Mouse (Mus musculus) E14TG2a.4 (cell line): ENCODE data around the gene Gosr2.
"Not testable (repeated sequence)": the region's sequence is repeated elsewhere in the genome, so short reads cannot be mapped to it uniquely, and the experiment has no call there.

Source experiments
- CTCF ChIP-seq: conservative IDR thresholded peaks from 2 replicates; pipeline ENCODE4 v1.5.1; 2014; ENCODE audit warnings: low read length
- NANOG ChIP-seq: IDR thresholded peaks from 2 replicates; pipeline ENCODE4 v1.6.1; 2014; ENCODE audit warnings: borderline replicate concordance, low read length, mixed read lengths
- POU5F1 ChIP-seq: IDR thresholded peaks from 2 replicates; pipeline ENCODE4 v1.6.1; 2014; ENCODE audit warnings: low read length, borderline replicate concordance

GRCm38 (mm10) chr11:103677042-103677441 lies 20.7 kb downstream of the Gosr2 start:
- TF ChIP-seq CTCF: peak; percentile 51
- not testable (repeated sequence) for TF ChIP-seq NANOG, POU5F1
